Mouse (Mus musculus) midbrain, embryonic 15.5 days (tissue): ENCODE results near the gene Etnppl. TPM values are rescaled to one million over a fixed set of nuclear protein-coding genes. Genes with fewer than 3 reads are reported as not detected.

ENCODE experiments used
- ATAC-seq: fragments of 200-750 bp; cut with Nextera tagmentation; replicated peaks from 2 replicates; pipeline ENCODE4 v1.8.0; 2017; ENCODE audit warnings: moderate TSS enrichment
- H3K27ac ChIP-seq: fragments of 300-500 bp; sonication (generic); 2 replicates; pipeline ENCODE4 v1.5.1; 2015; ENCODE audit warnings: mild to moderate bottlenecking, inconsistent platforms
- H3K27me3 ChIP-seq: fragments of 300-500 bp; sonication (generic); replicated peaks from 2 replicates; pipeline ENCODE4 v1.6.1; 2015; ENCODE audit warnings: inconsistent platforms
- H3K36me3 ChIP-seq: fragments of 300-500 bp; sonication (generic); replicated peaks from 2 replicates; pipeline ENCODE4 v1.6.1; 2015; ENCODE audit warnings: inconsistent platforms
- H3K4me1 ChIP-seq: fragments of 300-500 bp; sonication (generic); 2 replicates; pipeline ENCODE4 v1.6.1; 2015; ENCODE audit warnings: inconsistent platforms
- H3K4me2 ChIP-seq: fragments of 300-500 bp; sonication (generic); 2 replicates; pipeline ENCODE4 v1.6.1; 2015; ENCODE audit warnings: inconsistent platforms, mild to moderate bottlenecking, moderate library complexity
- H3K4me3 ChIP-seq: fragments of 300-500 bp; sonication (generic); 2 replicates; pipeline ENCODE4 v1.5.1; 2015; ENCODE audit warnings: mild to moderate bottlenecking, inconsistent platforms
- H3K9ac ChIP-seq: fragments of 300-500 bp; sonication (generic); 2 replicates; pipeline ENCODE4 v1.6.1; 2015; ENCODE audit warnings: mild to moderate bottlenecking, inconsistent platforms
- H3K9me3 ChIP-seq: fragments of 300-500 bp; sonication (generic); 2 replicates; pipeline ENCODE4 v1.6.1; 2016; ENCODE audit warnings: inconsistent platforms
- WGBS: fragments of 180-500 bp; shearing (Covaris S2); methylation state at CpG from one replicate; pipeline ENCODE4 v1.1.7; 2015; ENCODE audit warnings: mixed read lengths; 5-methylcytosine and 5-hydroxymethylcytosine counted together
- polyA plus RNA-seq: library from polyadenylated mRNA; unstranded; fragments of >200 nt; fragmentation: Nextera tagmentation; extraction: Ambion mirVana; gene quantifications from 2 replicates; pipeline ENCODE4 v1.2.1, GENCODE M21; 2015

Gene Etnppl
- not detected in 2 replicates for polyA plus RNA-seq

DNA sequence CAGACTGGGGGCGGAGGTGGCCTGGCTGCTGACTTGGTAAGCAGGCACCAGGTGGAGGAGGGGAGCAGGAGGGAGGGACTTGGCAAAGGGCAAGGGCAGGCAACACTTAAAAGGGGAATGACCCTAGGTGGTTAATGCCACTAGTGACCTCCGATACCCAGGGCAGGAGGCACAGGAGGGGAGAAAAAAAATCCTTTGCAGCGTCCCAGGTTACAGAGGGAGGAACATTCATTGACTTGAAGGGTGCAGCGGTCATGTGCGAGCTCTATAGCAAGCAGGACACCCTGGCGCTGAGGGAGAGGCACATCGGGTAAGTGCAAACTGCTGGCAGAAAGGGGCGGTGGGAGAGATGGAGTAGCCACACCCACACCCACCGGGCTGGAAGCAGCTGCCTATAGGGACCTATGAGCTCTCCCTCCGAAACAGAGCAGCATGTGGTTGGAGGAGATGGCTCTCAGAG, at the start of gene Etnppl:
TSS of gene Etnppl (plus strand) at position 10 of the 460 bp plus-strand sequence.
- Histone ChIP-seq H3K9me3 (no peaks in the 10 kb centered on the region), H3K36me3 (no peaks in the 10 kb centered on the region), H3K27me3 (no peaks in the 10 kb centered on the region), H3K4me2 (peak within 1 kb of the TSS; percentile 42), H3K4me3 (no peak within 1 kb of the TSS; the same call in 1 of the 2 replicates), H3K4me1 (no peaks in the 10 kb centered on the region), H3K27ac (no peak within 1 kb of the TSS), H3K9ac (no peak within 1 kb of the TSS)
- ATAC-seq = no peak
- WGBS = 7% methylated on average over 10 of the region's 10 CpGs

DNA sequence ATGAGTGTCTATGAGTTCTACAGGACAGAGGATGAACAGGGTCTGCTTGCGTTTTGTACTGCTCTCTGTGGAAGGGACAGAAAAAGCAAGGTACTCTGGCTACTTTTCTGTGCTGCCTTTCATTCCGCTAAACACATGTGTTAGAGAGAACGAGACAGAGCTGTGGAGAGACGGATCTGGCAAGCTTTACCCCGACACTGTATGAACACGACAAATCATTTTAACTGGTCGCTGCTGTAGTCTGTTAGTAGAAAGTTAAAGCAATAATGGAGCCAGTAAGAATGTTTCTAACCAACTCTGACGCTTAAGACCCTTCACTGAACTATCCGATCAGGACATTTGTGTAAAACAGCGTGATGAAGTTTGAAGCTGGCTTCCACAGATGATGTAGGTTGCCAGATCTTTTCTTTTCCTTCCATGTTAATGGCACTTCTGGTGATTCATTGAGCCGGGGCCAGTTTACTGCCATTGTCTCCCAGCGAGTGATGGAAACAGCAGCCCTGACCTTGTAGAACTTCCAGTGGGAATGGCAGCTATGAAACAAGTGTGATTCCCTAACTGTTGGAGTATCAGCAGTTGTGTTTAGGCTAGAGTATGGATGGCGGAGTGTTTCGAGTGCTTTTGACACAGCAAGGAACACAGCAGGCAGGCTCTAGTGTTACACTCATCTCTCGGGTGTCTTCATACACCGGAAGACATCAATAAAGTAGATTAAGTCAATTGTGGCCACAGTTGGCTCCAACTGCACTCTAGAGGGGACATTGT, 48.7 kb upstream of the Etnppl start:
- Histone ChIP-seq H3K4me3 (no peak overlapping the region), H3K9ac (no peak overlapping the region), H3K27ac (no peak overlapping the region), H3K36me3 (no peaks in the 10 kb centered on the region), H3K4me2 (no peak overlapping the region), H3K27me3 (no peaks in the 10 kb centered on the region), H3K9me3 (no peaks in the 10 kb centered on the region), H3K4me1 (no peaks in the 10 kb centered on the region)
- no peak for ATAC-seq
- 85% methylated on average over 16 of the region's 16 CpGs for WGBS

DNA sequence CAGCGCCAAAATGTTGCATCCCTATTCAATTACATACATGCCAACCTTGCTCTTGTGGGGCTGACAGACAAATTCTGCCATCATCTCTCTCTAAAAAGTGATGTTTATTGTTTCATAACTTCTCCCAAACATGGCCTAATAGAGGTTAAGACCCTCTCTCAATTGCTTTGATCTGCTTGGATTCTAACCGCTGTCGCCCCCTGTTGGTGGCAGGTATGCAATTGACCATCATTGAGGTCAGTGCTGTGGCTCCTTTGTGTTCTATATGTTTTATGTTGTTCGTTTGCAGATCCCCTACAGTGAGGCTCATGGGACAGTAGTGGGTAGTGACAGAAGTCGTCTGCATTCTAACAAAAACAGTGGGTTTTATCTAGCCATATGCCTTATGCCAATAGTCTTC, 44.0 kb upstream of the Etnppl start:
- 73% methylated on average over 5 of the region's 5 CpGs for WGBS
- ATAC-seq = no peak
- Histone ChIP-seq H3K27ac (no peak overlapping the region), H3K36me3 (no peaks in the 10 kb centered on the region), H3K4me2 (no peak overlapping the region), H3K27me3 (peaks cover 4% of the 10 kb centered on the region; the same call in 1 of the 2 replicates), H3K4me3 (no peak overlapping the region), H3K9me3 (no peaks in the 10 kb centered on the region), H3K9ac (no peak overlapping the region), H3K4me1 (no peaks in the 10 kb centered on the region)

DNA sequence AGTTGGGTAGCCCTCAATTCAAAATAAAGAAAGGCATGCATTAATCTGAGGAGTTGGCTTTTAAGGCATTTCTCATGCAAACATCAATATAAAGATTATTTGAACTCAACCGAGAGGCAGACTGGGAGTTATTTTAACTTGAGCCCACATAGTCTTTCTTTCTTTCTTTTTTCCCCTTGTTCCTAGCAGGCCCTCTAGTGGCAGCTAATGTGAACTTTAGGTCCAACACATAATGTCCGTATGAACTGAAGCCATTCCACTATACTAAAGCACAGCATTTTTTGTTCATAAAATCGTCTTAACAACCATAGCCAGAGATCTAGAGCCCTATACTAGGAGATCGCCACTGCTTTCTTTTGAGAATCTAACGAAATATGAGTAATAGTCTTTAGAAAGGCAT, 42.6 kb upstream of the Etnppl start:
- Histone ChIP-seq H3K36me3 (no peaks in the 10 kb centered on the region), H3K4me2 (no peak overlapping the region), H3K27me3 (peaks cover 4% of the 10 kb centered on the region; the same call in 1 of the 2 replicates), H3K4me1 (no peaks in the 10 kb centered on the region), H3K4me3 (no peak overlapping the region), H3K9me3 (no peaks in the 10 kb centered on the region), H3K9ac (no peak overlapping the region), H3K27ac (no peak overlapping the region)
- 20% methylated on average over 5 of the region's 5 CpGs for WGBS
- ATAC-seq = no peak

DNA sequence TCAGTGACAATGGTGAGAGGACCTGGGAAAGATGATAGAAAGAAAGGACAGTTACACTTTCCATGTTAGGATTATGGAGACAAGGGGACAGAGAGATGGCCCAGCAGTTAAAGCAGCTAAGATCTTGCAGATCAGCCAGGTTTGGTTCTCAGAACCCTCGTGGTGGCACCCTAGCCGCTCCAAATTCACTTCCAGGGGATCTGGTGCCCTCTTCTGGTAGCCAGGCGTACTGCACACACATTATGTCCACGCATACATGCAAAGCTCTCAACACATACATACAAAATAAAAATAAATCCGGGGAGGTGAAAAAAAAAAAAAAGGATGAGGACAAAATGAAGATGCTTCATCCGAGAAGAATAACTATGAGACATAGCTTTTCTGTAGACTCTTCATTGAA, 40.6 kb upstream of the Etnppl start:
- Histone ChIP-seq H3K27me3 (peaks cover 4% of the 10 kb centered on the region; the same call in 1 of the 2 replicates), H3K9me3 (no peaks in the 10 kb centered on the region), H3K9ac (no peak overlapping the region), H3K4me2 (no peak overlapping the region), H3K27ac (no peak overlapping the region), H3K4me1 (no peaks in the 10 kb centered on the region), H3K4me3 (no peak overlapping the region), H3K36me3 (no peaks in the 10 kb centered on the region)
- 66% methylated on average over 6 of the region's 6 CpGs for WGBS
- ATAC-seq = no peak

DNA sequence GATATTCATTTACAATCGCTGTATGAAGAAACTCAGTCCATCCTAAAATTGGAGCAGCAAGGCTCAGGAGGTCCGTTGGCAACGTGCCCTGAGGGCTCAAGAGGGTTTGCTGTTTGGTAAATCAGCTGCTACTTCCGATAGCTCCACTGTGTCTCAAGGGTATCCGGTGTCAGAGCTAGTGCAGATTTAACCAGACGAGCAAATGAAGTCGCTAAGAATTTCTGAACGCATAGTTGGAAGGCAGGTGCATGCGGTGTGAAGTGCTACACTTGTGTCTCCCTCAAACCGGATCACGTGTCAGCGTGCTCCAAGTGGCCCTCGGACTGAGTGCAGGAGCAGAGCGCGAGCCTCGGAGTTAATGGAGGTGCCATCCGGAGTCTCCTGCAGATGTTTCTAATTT, 37.7 kb upstream of the Etnppl start:
- peaks cover 4% of the 10 kb centered on the region; the same call in 1 of the 2 replicates for H3K27me3 ChIP-seq
- no peak overlapping the region for H3K4me3 ChIP-seq
- no peak overlapping the region for H3K4me2 ChIP-seq
- 67% methylated on average over 17 of the region's 17 CpGs for WGBS
- H3K4me1 ChIP-seq = no peaks in the 10 kb centered on the region
- no peaks in the 10 kb centered on the region for H3K9me3 ChIP-seq
- no peak overlapping the region for H3K9ac ChIP-seq
- no peak overlapping the region for H3K27ac ChIP-seq
- no peak for ATAC-seq
- H3K36me3 ChIP-seq = no peaks in the 10 kb centered on the region

DNA sequence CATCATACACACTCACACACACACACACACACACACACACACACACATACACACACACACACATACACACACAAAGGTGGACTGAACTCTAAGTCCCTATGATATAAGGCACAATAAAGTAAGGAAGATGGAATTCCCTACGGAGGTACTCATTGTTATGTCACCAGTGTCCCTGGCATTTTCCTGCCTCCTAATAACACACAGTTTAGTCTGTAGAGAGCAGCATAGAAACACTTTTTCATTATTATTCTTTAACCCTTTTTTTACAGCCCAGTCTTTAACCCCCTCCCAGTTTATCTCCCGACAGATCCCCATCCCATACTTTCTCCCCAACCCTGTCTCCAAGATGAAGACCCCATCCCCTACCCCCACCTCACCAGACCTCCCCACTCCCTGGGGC, 35.7 kb upstream of the Etnppl start:
- ATAC-seq = no peak
- Histone ChIP-seq H3K4me2 (no peak overlapping the region), H3K4me1 (no peaks in the 10 kb centered on the region), H3K9me3 (no peaks in the 10 kb centered on the region), H3K27me3 (no peaks in the 10 kb centered on the region), H3K36me3 (no peaks in the 10 kb centered on the region), H3K27ac (no peak overlapping the region), H3K4me3 (no peak overlapping the region), H3K9ac (no peak overlapping the region)
- 87% methylated on average over 2 of the region's 2 CpGs for WGBS

DNA sequence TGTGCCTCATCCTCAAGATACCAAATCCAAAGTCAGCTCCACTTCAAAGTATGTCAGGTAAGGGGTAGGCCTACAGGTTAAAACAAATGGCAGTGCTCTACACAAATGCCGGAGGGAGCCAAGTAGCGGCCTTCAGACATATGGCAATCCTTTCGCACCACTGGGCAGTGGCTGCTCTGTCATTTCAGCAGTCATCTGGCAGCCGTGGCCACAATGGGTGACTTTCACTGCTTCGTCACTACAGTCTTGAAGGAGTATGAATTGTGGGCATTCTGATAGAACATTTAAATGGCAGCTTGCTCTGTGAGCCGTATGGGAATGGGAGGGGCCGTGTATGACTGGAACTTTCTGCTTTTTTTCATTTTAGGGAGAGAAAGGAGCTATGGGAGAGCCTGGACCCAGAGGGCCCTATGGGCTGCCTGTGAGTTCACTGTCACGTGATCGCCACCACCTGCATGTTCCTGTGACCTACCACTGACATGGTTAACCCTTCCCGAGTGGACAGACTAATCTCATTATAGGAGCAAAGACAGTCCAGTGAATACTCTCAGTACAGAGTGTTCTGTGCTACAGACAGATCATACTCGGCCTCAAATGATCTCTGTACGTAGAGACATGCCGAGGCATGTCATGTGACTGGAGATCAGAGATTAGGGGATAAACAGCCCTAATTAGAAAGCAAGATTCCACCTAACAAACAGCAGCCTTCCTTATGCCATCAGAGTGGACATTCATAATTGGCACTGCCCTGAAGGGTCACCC, 34.2 kb upstream of the Etnppl start:
- no peaks in the 10 kb centered on the region for H3K9me3 ChIP-seq
- no peak overlapping the region for H3K9ac ChIP-seq
- H3K27me3 ChIP-seq = no peaks in the 10 kb centered on the region
- H3K4me3 ChIP-seq = no peak overlapping the region
- H3K4me1 ChIP-seq = no peaks in the 10 kb centered on the region
- no peak overlapping the region for H3K4me2 ChIP-seq
- 77% methylated on average over 13 of the region's 13 CpGs for WGBS
- no peak for ATAC-seq
- H3K27ac ChIP-seq = no peak overlapping the region
- no peaks in the 10 kb centered on the region for H3K36me3 ChIP-seq

DNA sequence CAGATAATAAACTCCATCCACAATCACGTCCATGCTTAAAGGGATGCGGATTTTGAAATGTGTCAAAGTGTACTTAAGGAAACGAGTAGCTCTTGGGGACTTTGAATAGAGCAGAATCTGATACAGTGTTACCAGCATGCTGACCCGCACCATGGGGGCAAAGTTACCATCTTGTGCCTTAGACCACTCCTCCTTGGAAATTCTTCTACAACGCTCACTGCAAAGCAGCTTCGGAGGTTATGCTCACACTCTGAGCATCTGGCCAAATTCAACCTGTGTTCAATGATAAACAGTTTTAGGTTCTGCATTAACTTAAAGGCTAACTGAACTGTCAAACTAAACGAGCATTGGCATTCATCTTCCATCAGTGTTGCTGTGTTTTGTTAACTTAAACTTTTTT, 33.2 kb upstream of the Etnppl start:
- Histone ChIP-seq H3K27ac (no peak overlapping the region), H3K9me3 (no peaks in the 10 kb centered on the region), H3K9ac (no peak overlapping the region), H3K4me1 (no peaks in the 10 kb centered on the region), H3K4me2 (no peak overlapping the region), H3K27me3 (no peaks in the 10 kb centered on the region), H3K4me3 (no peak overlapping the region), H3K36me3 (no peaks in the 10 kb centered on the region)
- ATAC-seq = no peak
- 86% methylated on average over 7 of the region's 7 CpGs for WGBS

DNA sequence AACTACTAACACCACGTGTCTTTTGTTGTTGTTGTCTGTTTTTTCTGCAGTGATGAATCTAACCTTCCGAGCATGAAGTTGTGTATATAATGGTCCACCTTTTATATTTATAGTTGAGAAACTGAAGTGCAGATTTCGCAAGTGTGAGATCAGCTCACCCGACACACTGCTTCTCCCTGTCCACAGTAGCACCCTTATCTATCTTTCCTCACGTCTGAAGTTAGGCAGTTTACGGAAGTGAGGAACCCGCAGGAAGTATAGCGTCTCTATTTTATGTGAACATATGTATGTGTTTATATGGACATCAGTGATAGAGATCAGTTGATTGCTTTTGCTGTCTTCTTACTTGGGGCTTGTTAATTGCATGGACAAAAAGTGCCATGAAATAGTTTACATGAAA, 22.2 kb upstream of the Etnppl start:
- no peaks in the 10 kb centered on the region for H3K36me3 ChIP-seq
- no peak overlapping the region for H3K27ac ChIP-seq
- no peak overlapping the region for H3K4me2 ChIP-seq
- no peak for ATAC-seq
- WGBS = 92% methylated on average over 8 of the region's 8 CpGs
- no peaks in the 10 kb centered on the region for H3K9me3 ChIP-seq
- H3K4me3 ChIP-seq = no peak overlapping the region
- H3K27me3 ChIP-seq = no peaks in the 10 kb centered on the region
- H3K9ac ChIP-seq = no peak overlapping the region
- no peaks in the 10 kb centered on the region for H3K4me1 ChIP-seq

DNA sequence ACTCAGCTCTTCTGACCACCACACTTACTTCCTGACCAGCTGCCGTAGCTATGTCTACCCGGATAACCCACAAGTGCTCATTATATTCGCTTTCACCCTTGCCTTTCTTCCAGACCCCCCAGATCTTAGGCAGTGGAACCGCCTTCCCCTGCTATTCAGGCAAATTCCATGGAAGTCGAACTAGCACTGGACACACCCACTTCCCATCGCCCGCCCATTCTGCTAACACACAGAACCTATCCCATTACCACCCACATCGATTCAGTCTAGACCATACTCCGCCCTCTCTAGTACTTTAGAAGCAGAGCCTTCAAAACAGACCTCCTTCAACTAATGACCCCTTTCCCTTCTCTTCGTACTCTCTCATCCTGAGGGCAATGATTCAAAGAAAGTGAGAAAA, 15.8 kb upstream of the Etnppl start:
- no peak overlapping the region for H3K4me2 ChIP-seq
- no peaks in the 10 kb centered on the region for H3K36me3 ChIP-seq
- H3K27me3 ChIP-seq = no peaks in the 10 kb centered on the region
- 81% methylated on average over 10 of the region's 10 CpGs for WGBS
- ATAC-seq = no peak
- no peak overlapping the region for H3K4me3 ChIP-seq
- H3K27ac ChIP-seq = no peak overlapping the region
- no peak overlapping the region for H3K9ac ChIP-seq
- H3K9me3 ChIP-seq = no peaks in the 10 kb centered on the region
- no peaks in the 10 kb centered on the region for H3K4me1 ChIP-seq

DNA sequence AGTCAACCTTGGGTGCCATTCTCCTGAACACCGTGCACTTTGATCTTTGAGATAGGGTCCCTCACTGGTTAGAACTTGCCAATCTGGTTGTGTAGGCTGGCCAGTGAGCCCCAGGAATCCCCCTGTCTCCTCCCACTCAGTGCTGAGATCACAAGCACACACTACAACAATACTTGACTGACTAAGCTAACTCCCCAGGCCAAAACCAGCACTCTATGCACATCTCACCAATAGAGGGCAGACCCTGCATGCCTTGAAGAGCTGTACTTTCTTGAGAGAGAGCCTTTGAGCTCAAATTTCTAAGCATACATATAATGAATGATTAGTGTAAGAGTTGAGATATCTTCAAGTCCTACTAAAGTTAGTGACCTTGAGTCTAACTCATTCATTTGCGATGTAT, 9.3 kb upstream of the Etnppl start:
- whole genome bisulfite sequencing = 91% methylated on average over 2 of the region's 2 CpGs

More for the DNA sequence above, 9.3 kb upstream of the Etnppl start:
- Histone ChIP-seq H3K36me3 (no peaks in the 10 kb centered on the region), H3K4me2 (no peak overlapping the region), H3K27ac (no peak overlapping the region), H3K9ac (no peak overlapping the region), H3K4me1 (no peaks in the 10 kb centered on the region), H3K27me3 (no peaks in the 10 kb centered on the region), H3K9me3 (no peaks in the 10 kb centered on the region), H3K4me3 (no peak overlapping the region)
- no peak for ATAC-seq
